Mouse (Mus musculus): ENCODE results near the gene Gm49321.

Gene Gm49321

DNA sequence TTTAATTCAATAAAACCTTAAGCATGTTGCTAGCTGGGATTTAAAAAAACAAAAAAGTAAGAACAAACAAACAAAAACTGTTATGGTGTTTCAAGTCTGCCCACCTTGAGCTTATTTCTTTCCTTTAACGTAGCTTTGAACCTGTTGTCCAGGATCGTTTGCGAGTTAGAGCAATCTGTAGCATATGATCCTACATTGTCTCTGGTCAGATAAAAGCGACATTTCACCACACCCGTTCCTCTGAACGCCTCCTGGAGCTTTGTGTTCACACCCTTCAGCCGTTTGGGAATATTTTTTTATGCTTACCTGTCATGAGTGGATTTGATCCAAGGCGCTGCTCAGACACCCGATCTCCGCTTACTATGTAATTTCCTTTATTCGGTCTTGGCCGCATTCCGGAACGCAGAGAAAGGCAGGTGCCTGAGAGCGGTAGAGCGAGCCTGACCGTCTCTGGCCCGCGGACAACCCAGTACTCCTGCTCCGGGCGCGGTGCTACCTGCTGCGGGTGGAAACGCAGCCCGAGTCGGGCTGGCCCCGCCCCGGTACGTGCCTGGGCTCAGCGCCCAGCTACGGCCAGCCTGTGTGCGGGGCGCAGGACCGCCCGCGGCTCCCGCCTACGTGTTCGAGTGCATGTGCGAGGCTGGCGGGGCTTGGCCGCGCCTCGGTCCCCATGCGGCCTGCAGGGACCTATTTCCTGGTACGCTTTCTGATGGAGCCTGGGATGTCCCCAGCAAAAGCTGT is 12.0 kb downstream of the Gm49321 start:
- DNase-seq (ENCODE audit: inconsistent ontology term): peak; percentile 80

DNA sequence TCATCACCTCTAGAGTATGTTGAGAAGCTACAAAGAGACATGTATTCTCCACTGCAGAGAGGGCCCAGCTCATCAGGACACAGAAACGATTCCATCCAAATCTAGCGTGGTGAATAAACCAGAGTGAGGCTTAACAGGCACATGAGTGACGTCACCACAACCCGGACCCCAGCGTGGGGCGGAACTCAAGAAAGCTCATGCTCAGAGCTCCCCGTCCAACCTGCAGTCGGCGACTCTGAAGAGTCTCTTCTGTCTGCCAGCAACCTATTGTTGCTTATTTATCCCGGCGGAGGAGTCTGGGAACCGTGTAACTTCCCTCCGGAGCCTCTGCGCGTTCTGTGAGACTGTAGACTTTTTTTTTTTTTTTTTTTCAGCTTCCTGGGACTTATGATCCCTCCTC is 15.4 kb downstream of the Gm49321 start:
- DNase-seq (ENCODE audit: inconsistent ontology term): peak; percentile 53

DNA sequence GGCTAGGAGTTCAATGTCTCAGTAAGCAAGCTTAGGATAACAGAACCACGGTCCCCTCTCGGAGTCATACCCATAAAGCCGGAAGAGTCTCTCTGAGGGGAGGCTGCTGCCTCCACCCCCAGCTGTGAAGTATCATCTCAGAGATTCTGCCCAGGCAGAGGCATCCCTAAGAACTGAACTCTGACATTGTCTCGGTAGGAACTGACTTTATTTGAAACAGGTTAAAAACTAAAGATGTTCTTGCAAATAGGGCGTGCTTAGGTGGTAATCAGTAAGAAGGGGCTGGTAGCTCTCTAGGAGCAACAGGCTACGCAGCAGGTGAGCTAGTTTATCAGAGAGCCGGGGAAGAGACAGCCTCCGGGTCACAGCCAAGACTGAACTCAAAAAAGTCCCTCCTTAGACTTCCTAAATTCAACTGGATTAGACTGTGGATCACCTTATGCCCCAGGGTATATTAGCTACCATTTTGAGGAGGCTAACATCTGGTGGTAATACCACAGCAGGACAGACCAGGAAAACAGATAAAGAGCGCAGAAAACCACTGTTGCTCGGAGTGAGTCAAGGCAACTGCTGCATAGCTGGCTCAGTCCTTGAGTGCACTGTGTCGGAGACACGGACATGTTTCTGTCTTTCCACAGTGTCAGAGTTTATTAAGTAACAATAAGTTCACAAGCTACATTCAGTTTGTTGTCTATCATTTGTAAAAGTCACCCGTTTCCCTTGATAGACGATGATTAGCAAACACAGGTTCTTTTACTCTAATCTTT is 16.1 kb downstream of the Gm49321 start:
- no peak for DNase-seq (ENCODE audit: inconsistent ontology term)

DNA sequence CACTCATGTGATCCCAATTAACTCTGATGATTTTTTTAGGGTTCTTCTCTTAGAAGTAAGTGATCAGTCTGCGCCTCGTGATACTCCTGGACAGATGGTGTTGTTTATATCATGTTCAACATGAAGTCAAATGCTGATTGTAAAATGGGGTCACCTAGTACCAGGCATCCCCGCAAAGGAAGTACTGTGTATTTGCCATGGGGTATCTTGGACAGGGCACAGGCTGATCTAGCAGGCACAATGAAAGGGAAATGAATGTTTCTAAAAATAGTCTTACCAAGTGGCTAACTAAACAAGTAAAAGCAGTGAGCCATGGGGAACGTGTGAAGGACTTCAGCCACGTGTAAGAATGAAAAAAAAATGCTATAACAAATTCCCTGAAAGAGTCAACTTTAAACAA is 17.3 kb downstream of the Gm49321 start:
- DNase-seq (ENCODE audit: inconsistent ontology term): no peak

DNA sequence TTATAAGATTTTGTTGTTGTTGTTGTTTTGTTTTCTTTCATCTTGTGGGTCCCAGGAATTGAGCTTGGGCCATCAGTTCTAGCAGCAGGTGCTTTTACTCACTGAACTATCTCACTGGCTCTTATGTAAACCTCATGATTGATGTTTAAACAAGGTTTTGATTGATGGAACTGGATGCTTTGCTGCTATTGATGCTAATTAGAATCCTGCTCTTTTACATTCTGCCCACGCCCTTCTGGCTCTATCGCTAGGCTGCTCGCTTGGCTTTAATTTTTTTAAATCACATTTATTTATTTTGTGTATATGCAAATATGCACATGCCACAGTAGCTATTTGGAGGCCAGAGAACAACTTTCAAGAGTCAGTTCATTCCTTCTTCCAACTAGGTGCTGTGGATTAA is 20.2 kb downstream of the Gm49321 start:
- DNase-seq (ENCODE audit: inconsistent ontology term): no peak

DNA sequence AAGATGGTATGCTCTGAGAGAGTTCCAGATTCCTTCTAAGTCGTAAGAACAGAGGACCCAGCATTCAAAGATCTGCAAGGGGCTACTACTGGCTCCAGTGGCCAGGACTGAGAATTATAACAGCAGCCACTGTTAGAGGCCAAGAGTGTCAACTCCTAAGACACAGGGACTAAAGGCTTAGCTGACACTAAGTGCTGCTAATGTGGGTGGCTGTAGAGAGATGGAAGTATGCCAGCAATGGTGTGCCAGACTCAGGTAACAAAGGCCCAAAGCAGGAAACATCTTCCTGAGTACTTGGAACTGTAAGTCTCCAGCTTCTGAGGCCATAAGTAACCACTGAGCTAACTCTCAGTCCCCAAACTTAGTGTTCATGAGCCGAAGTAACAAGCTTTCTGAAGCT is 21.4 kb downstream of the Gm49321 start:
- no peak for DNase-seq (ENCODE audit: inconsistent ontology term)

DNA sequence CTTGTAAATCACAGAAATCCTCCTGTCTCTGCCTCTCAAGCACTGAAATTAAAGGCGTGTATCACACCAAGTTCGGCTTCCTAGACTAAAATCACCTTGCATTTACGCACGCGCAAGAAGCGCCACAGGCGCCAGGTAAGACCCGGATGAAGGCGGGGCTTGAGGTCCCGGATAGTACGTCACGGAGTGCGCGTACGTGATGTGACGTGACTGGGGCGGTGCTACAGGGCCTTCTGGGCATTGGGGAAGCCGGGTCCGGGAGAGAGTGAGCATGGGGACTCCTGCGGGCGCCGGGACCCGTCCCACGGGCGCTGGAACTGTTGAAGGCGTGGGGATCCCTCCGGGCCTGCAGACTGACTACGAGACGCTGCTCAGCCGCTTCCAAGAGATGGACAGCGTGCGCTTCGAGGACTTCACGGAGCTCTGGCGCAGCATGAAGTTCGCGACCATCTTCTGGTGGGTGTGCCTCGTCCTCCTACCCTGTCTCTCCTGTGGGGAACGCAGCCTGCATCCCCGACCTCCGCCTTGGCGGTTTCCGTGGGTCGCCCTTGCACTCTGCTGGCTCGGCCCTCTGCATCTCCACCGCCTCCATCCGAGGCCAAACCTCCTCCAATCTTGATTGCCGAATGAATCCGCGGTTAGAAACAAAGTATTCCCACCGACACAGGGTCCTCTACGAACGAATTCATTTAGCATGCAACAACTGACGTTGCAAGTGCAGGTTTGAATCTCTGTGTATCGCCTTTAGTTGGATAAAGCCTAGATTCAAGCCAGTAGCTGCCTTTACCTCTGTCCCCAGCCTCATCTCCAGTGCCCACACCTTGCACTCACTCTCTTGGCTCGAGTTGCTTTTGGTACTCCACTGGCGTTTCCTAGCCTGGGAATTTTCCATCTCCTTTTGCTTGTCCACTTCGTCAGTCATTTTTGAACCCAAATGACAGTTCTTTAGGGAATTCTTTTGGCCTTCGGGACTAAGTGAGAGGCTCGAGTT is 27.1 kb downstream of the Gm49321 start, which contains the start of gene Snapc1:
TSS of gene Snapc1 (plus strand) at position 191 of the 991 bp plus-strand sequence.
- DNase-seq (ENCODE audit: inconsistent ontology term): peak; percentile 95

DNA sequence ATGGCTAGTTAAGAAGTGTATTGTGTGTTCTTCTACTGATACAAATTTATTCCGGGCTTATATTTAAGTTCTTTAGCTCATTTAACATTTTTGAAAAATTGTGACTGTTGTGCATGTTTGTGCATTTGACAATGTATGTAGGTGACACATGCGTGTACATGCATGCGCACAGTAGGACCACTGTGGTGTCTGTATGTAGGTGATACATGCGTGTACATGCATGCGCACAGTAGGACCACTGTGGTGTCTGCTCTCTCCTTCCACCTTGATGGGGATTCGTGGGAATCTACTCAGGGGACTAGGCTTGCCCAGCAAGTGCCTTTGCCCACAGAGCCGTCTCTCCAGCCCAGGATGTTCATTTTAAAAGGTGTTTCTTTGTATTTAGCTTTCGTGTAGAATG is 31.7 kb downstream of the Gm49321 start:
- DNase-seq (ENCODE audit: inconsistent ontology term): no peak

DNA sequence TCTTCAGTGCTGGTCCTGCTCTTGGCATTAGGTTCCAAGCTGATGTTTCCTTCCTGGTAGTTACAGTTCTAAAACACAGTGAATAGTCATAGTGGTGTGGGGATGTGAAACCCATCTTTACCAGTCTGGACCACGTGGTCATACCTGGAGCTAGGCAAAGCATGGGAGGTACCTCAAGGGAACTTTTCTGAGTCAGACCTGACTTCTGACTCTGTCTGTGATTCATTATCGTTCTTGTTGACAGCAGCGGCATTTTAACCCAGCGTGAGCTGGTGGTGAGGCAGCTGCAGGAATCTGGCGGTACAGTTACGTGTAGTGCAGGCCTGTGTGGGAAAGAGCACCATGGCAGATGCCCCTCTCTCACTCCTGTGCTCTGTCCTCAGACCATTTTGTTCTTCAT is 37.1 kb downstream of the Gm49321 start:
- DNase-seq (ENCODE audit: inconsistent ontology term): no peak

DNA sequence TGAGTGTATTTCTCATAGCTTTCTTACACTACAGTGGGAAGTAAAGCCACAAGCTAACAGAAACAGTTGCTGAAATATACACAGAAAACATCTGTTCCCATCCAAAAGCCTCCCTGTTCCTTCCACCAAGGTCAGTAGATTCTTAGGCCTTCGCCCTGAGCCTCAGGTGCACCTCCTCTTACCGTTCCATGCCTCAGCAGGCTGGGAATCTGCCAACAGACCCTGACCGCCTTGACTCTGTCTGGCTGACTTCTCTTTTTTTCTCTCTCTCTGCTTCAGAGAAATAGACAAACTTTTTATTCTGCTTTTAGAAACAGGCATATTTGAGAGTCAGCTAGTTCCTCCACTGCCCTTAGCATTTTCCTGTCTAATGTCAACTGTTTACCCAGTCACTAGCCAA is 40.7 kb downstream of the Gm49321 start:
- no peak for DNase-seq (ENCODE audit: inconsistent ontology term)

DNA sequence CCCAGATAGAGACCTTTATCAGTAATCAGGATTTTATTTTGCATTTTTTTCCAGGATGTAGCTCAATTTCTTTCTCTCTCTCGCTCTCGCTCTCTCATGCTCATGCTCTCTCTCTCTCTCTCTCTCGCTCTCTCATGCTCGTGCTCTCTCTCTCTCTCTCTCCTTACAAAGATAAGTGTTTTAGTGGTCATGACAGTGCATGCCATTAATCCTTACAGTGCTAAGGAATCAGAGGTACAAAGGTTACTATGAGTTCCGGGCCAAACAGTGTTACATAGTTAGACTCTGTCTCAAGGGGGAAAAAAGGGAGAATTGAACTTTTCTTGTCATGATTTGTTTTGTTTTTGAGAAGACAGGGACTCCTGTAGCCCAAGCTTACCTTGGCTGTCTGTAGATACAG is 42.2 kb downstream of the Gm49321 start:
- no peak for DNase-seq (ENCODE audit: inconsistent ontology term)

DNA sequence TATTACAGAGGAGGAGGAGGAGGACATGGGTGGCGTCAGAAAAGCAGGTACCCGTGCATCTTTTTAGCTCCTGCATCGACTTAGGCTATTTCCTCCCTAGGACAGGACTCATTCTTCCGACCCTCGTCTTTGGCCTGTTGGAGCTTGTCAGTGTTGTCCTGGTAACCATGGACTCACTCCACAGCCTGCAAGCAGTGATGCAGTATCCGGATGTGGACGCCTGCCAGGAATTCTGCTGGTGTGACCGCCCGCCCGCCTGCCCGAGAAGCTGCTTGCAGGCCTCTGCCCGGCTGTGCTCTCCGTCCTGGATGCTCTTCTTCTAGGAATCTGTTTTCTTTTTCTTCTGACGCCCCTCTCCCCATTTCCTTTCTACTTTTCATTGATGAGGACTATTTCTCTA is 45.1 kb downstream of the Gm49321 start:
- peak; percentile 91 for DNase-seq (ENCODE audit: inconsistent ontology term)

DNA sequence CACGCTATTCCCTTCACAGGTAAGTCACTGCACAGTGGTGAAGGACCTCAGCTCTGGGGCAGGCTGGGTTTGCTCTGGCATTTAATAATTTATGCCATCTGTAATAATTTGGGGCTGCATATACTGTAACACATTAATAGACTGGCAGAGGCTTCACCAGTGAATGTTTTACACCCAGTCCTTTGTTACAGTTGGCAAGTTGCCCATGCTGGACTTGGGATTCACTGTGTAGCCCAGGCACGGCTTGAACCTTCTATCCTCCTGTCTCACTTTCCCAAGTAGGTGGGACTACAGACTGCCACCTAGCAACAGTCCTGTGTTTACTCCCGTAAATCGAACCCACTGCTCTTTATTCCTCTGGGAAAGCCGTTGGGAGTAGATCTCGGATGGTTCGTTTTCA is 48.8 kb downstream of the Gm49321 start:
- DNase-seq (ENCODE audit: inconsistent ontology term): no peak

DNA sequence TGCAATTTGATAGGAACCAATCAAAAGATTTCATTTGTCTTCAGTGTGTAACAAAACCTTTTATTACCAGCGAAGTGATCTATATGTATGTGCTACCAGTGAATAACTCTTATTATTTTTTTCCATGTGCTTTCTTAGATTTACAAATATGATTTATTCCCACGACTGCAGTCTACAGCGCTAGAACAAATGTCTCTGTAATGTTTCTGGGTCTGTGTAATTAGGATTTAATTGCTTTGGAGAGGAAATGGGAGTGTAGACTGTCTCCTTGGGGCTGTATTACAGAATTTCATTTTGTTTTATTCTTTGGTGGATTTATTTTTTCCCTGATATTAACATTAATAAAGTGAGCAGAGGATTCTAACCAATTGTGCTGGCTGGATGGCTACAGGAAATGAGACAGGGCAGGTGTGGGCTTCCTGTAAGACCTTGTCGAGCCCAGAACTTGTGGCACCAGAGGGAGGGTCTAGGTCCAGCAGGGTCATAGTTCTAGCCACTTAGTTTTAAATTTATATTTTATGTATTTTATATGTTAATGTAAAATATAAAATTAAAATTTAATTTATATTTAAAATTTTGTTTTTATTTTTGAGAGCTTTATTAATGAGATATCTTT is 51.0 kb downstream of the Gm49321 start:
- DNase-seq (ENCODE audit: inconsistent ontology term): no peak

DNA sequence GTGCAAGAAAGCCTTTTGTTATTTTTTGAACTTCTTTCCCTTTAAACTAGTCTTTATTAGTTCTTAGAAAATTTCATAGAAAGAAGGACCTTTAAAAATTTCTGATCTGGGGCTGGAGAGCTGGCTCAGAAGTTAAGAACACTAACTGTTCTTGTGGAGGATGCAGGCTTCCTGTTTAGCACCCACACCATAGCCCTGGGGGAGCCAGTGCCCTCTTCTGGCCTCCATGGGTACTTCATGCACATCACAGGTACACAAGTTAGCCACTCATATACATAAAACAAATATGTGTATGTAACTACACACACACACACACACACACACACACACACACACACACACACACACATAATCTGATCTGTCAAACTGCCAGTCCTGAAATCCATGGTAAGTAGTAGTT is 52.1 kb downstream of the Gm49321 start:
- DNase-seq (ENCODE audit: inconsistent ontology term): no peak

DNA sequence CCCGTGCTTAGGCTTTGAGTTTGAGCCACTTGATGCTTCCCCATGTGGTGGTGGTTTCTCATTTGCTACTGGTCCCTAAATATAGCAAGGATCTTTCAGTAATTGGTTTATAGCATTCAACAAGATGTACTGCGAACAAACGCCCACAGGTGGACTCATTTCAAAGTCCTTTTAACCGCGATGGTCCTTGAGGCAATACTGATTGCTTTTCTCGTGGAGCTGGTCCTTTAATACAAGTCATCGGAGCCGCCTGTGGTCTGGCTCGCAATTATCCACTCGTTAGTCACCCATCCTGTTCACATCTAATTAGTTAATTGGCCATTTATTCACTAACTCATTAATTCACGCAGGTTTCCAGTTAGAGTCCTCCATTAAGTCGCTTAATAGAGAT is 59.4 kb downstream of the Gm49321 start:
- peak; percentile 83 for DNase-seq (ENCODE audit: inconsistent ontology term)

DNA sequence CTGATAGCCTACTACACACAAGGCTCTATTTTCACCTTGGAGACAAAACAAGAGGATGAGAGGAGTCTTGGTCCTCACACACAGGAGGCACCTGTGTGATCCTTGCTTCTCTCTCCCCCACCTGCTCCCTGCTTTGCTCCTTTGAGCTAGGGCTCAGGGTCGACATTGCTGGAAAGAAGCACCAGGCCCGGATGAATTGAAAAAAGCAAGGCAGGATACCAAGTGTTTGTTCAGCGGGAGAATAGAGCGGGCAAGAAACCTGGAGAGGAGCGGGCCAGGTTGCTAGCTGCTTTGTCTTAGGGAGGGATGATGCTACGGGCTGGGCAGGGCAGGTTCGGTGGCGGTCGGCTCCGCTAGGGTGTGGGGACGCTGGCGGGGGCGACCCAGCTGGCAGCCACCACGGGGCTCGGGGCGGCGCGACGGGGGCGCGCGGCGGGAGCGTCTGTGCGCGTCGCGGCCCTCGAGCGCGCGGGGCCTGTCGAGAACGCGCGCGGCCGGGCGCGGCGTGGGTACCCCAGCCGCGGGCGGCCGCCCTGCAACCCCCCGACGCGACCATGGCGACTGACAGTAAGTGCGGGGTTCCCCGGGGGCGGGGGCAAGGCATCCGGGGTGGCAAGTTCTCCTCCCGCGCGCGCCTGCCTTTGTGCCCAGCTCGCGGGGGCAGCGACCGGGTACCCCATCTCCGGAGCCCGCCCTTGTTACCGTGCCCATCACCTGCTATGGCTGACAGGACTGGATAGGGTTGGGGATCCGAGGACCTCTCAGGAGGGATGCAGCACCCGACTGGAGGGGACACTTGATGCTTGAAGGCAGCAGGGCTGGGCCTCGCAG is 60.1 kb downstream of the Gm49321 start, which contains the start of gene Syt16:
TSS of gene Syt16 (plus strand) at position 365 of the 831 bp plus-strand sequence.
- peak; percentile 8 for DNase-seq (ENCODE audit: inconsistent ontology term)

DNA sequence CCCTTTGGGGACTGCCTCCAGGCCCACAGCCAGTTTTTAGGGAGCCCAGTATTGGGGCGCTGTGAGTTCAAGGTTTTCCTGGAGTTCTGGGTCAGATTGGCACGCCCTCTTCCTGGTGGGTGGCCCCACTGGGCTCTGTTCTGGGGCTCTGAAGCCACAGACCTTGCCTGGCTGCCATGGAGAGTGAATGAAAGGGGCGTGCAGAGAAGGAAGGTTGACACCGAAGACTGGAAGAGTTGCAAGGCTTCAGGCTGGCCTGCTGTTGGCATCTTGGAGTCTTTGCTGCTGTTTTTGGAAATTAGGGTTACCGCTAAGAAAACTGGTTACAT is 60.6 kb downstream of the Gm49321 start:
- DNase-seq (ENCODE audit: inconsistent ontology term): no peak

DNA sequence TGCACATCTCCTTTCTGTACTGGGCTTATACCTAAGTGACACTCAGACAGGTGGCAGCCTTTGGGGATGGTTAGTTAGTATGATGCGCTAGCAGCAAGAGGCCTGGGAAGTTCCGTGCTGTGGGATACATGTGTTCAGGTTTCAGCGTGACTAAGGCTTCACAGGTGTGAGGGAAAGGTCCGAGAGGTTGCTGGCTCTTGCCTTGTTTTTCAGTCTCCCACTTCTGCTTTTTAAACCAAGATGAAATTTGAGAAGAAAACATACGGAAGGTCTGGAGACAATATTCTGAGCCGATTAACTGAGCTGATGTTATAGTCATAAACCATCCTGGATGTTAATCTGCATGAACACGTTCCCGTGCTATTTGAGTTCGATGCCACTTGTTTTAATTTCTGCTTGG is 65.0 kb downstream of the Gm49321 start:
- no peak for DNase-seq (ENCODE audit: inconsistent ontology term)

DNA sequence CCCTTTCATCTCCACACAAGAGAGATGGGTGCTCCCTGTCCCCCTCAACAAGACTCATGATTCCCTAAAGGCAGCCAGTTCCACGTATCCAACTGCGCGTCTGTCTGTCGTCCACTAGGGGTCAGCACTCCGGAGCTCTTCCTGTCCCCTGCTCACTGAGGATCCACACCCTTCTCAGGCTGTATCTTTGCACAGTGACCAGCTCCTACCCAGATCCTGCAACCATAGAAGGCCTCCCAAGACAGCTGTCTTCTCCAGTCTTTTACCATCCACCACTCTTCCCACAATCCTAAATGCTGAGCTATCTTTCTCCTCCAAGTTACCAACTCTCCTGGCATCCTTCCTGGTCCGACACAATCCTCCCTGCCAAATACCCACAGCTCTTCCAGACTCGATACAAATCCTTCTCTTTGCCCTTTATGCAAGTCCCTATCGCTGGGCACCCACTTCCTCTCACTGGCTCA is 72.0 kb downstream of the Gm49321 start:
- DNase-seq (ENCODE audit: inconsistent ontology term): peak; percentile 20

DNA sequence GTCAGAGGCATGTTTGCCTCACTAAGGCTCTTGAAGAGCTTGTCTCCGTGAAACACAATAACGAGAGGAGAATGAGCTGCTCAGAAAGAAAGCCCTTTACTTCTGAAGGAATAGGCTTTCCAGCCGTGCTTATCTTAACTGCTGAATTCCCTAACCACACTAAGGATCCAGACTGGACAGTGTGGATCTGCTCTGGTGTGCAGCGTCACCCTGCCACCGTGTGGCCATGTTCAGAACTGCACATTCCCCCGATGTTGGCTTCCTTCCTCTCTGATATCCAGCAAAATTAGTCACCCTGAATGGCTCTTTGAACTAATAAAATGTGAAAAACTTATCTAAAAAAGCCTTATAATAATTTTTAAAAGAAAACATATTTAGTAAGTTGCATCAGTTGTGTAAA is 76.3 kb downstream of the Gm49321 start:
- DNase-seq (ENCODE audit: inconsistent ontology term): peak; percentile 68
